Mouse (Mus musculus): ENCODE measurements around the gene Ly6g6c. TPM values are rescaled to one million over a fixed set of nuclear protein-coding genes. Genes with fewer than 3 reads are reported as not detected.

Gene Ly6g6c
- not detected for polyA plus RNA-seq (2017; shearing (Covaris generic))

DNA sequence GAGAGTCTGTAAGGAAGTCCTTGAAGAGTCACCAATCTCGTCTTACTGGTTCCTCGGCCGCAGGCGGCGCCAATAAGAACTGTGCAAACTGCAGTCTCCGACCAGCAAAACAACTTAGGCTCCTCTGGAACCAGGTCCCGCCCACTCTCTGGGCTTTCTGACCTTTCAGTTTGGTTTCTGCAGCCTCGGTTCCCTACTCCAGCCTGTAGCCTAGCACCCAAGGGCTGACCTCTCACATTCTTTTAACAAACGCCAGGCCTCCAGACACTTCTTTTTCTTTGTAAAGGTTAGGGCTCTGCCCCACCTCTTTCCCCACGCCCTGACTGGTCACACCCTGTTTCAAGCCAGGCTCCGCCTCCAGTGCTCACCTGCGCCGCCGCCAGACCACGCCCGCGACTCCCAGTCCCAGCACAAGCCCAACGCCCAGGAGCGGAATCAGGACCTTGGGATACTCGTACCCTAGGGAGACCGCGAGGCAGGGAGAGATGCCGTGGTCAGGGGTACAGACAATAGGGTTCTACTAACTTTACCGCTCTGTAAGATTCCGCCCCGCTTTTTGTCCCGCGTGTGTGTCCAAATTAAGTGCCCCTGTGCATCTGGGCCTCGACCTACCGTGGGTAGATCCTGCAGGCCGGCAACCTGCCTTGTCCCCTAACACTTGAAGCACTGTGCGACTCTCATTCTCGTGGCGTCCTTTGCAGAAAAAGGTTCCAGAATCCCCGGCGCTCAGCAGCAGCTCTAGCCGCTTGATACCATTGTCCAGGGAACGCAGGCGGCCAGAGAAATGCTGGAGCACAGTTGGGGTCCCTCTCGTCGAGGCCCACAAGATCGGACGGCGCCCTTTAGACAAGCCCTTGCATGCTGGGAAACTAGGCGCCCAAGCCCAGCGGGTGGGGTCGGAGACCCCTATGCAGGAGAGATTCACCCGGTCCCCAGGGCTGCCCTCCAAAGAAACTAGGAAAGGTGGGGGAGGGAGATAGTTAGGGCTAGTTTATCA lies at the start of gene Ly6g6c:
Ly6g6c (plus strand) TSS at position 438 of the 997 bp plus-strand sequence.

DNA sequence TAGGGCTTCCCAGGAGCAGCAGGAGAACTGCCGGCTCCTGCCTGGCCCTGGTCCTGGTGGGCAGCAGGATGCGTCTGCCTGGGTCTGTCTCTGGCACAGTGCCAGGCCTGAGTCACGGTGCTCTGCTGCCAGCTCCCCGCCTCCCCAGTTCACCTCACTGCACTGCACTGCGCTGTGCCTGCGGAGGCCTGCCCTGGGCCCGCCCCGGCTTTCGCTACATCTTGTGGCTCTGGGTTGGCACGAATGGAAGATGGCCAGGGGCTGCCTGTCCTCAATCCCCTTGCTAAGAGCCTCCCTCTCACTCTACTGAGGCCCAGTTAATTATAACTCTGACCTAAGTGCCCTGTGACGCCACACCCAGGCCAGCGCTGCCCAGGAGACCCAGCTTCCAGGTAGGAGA lies 48.8 kb upstream of the Ly6g6c start, which contains the start of gene Vwa7:
Vwa7 (plus strand) TSS at position 204 of the 400 bp plus-strand sequence.

DNA sequence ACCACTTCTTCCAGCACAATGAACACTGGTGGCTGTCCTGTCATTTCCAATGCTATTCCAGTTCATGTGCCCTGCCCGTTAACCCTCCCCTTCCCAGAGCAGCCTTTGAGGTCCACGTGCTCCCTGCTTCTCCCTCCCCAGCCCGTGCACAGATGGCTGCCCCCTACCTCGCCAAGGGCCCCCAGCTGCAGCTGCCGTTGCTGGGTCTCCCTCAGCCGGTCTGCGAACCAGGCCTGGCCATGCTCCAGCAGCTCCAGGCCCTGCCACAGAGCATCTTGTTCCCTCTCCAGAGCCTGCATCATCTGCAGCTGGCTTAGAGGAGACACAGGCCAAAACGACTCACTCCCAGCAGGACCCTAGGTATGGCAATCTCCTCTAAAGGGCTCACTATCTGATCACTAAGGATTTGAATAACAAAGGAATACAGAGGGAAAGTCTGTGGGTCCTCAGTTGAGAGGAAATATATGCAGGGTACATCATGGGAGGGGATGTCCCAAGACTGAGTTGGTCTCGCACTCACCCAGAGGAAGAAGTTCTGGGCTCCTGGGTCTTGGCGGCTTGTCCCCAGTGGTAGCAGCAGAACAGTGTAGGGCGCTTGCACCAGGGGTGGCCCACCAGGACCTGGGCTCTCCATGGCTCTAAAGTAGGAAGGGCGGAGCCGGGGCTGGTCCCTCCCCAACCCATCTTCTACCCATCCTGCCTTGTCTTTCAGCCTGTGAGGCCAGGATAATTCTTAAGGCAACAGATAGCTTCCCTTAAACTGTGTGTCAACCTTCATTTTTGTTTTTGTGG lies 37.7 kb upstream of the Ly6g6c start, which contains the start of gene Sapcd1:
Sapcd1 (minus strand) TSS at position 740 of the 792 bp plus-strand sequence.

DNA sequence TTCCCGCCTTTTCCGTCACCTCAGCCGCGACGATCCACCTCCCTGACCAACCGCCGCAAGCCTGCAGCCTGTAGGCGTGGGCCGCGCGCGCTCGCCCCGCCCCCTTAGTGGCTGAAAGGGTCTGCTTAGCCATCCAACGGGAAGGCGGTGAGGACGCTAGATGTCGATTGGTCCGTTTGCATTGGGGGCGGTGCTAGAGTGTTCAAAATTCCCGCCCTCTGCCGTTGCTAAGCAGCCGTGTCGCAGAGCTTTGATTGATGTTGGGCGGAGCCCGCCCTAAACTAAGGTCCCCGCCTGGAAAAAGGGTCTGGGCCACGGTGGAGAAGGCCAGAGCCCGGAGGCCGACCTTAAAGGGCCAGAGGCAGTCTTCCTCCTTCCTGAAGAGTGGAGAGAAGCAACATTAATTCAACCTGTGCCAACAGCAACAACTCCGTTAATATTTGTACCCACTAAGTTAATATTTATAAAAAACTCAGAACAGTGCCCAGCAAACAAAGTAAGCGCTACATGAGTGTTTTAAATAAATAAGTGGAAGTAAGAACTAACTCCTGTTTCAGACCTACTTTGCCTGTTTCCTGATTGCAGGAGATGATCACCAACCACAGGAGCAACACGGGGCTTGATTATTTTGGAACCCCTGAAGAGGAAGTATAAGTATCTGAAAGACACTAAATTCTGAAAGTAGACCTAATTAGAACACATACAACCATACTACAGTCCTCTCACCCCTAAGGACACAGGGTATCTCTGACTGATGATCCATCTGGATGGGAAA lies 18.3 kb upstream of the Ly6g6c start, which contains the start of gene Msh5:
Msh5 (minus strand) TSS at position 65 of the 775 bp plus-strand sequence.

DNA sequence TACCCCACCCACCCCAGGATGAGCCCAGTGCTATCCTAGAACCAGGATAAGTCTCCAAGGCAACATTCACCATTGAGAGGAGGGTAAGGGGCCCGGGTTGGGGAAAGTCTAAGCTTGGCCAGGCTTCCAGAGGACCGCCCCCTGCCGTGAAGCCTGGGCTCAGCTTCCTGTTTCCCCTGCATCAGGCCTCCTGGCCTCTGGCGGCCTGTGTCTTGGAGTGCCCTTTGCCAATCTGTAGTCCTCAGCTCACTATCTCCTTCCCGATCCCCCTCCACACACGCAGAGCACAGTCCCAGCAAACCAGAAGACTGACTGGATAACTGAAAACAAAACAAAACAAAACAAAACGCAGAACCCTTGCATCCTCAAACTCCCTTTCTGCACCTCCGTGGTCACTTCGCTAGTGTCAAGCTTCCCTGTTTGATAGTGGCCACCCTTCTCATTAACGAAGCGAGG lies 15.6 kb upstream of the Ly6g6c start, which contains the start of gene Clic1:
Clic1 (plus strand) TSS at position 406 of the 456 bp plus-strand sequence.

DNA sequence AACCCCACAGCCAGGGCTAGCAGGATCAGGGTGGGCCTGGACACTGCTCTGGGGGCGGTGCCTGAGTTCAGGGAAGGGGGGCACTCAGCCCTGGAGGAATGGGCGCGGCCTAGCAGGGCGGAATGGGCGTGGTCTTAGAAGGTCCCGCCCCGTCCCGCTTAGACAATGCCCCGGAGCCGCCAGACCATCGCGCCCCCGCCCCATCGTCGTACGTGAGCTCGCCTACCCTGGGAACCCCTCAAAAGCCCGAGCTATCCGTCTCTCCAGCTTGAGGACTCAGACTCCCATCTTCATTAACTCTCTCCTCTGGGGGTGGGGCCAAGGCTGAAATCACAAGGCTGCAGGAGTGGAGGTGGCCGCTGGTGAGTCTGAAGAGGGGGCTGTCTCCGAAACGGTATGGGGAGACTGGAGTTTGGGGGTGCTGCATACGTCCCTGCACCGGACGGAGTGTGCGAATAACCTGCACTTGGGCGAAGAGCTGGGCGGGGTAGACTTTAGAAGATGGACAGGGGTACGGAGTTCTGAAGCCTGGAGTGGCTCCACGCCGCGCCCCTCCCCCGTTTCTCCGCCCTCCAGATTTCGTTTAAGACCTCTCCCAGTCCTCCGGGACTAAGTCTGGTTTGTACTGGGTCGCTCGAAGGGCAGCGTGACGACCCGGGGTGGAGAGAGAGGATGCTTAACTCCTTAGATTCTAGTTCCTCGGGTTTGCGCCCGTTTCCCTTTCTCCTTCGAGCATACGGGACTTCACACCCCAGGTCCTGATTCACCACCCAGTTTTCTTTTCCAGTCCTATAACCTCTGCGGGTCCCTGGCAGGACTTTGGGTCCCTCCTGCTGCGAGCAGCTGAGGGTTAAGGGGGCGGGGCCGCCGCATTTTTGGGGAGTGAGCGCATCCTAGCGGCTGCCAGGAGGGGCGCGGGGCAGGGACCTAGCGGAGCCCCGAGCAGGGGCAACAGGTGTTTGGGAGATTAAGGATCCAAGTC lies 6.0 kb upstream of the Ly6g6c start, which contains the start of gene Ddah2:
Ddah2 (plus strand) TSS at position 125 of the 982 bp plus-strand sequence.

DNA sequence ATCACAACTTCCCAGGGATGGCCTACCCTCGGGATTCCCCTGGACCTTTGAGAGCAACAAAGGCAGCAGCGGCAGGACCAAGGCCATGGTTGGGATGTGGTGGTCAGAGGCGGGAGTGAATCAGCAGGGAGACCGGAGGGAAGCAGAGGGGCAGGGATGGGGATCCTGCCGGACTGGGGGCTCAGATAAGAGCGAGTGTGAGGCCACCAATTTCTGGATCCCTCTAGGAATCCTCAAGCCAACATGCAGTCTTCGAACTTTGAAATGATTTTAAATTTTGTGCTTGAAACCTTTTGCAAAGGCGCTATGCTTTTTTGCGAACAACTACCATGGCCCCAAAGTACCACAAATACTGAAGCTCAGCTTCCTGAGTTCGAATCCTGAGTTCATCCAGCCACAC lies 896 bp downstream of the Ly6g6c start, which contains the start of gene Mpig6b:
Mpig6b (minus strand) TSS at position 101 of the 400 bp plus-strand sequence.

DNA sequence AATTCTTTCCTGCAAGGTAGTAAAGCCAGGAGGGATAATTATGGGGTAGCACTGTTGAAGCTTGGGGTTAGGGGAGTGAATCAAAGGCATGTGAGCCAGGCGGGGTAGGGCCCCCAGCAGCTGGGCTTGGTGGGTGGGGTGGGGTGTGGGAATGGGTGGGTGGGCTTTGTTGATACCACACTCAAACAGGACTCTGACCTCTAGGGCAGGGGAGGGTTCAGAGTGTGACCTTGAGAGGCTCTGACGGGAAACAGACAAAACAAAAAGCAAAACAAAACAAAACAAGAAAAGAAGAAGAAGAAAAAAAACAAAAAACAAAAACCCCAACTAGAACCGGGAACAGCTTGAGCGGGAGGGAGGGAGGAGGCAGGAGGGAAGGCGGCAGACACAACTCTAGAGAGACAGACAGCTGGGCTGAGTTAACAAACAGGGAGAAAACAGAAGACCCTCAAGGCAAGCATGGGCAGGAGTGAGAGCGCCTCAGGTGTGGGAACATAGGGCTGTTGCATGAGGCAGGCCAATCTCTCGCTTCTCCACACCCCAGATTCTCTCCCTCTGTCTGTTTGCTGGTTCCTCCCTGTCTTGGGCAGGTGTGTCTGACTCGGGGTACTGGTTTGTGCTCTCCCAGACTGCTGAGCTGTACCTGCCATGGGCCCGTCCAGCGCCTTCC lies 11.5 kb downstream of the Ly6g6c start, which contains the start of gene Ly6g6e:
Ly6g6e (plus strand) TSS at position 396 of the 670 bp plus-strand sequence.

DNA sequence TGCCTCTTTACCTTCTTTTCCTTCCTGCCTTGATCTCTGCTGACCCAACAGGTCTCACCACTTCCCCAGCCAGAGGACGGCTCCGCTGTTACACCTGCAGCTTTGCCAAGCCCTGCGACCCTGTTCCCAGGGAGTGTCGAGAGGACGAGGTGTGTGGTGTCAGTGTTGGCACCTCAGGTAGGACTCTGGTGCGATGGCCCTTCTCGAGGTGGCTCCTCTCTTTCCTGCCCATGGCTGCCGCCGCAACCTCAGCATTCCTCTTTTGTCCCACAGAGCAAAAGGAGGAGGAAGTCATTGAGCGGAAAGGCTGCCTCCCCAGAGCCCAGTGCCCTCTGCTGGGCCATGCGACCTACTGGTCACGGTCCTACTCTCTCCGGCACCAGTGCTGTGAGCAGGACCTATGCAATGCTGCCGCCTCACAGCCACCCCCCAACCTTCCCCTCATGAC lies 12.6 kb downstream of the Ly6g6c start, which contains the start of gene Ly6g6d:
Ly6g6d (minus strand) TSS at position 280 of the 448 bp plus-strand sequence.

DNA sequence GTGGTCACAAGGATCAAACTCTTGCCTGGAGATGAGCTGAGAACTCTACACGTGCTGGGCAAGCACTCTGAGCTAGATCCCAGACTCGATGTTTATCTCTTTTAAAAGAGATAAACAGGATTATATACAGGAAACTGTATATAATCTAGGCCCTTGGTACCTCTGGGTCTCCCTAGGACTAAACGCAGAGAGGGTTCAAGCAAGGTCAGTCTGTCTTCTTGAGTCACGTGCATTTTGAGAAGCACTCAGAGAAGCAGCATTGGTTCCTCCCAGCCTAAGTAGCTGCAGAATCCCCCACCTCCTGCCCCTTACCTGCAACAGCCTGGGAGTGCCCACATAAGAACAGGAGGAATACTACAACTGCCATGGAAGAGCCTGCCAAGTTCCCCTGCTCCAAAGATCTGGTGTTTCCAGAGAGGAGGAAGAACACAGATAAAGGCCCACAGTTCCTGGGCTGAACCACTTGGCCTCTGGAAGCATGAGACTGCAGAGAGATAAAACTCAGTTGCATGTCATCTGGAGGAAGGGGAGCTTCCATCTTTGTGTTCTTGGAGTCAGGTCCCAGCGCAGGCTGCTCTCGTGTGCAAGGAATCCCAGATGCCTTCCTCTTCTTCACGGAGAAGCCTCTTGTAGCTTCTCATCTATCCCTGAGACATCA lies 20.1 kb downstream of the Ly6g6c start, which contains the start of gene Ly6g6f:
Ly6g6f (minus strand) TSS at position 403 of the 658 bp plus-strand sequence.

DNA sequence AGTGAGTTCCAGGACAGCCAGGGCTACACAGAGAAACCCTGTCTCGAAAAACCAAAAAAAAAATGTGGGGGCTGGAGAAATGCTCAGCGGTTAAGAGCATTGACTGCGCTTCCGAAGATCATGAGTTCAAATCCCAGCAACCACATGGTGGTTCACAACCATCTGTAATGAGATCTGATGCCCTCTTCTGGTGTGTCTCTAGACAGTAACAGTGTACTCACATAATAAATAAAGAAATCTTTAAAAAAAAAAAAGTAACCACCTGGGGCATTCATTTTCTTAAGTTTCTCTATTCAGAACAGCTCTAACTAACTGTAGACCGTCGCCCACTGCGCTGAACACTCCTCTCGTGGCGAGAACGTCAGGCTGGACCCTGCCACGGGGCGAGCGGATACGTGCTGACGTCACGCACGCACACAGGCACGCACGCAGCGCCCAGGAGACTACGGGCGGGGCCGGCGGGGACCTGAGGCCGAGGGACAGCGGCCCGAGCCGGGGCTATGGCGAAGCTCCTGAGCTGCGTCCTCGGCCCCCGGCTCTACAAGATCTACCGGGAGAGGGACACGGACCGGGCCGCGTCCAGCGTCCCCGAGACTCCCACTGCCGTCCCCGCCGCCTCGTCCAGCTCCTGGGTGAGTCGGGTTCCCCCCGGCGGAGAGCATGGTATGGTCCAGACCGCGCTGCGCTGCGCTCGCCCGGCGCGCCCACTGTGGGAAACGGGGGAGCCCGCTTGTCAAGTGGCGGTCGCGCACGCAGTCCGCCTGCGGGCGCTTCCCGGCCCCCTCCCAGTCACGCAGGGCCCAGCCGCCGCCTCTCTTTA lies 23.8 kb downstream of the Ly6g6c start, which contains the start of gene Abhd16a:
Abhd16a (plus strand) TSS at position 439 of the 820 bp plus-strand sequence.

DNA sequence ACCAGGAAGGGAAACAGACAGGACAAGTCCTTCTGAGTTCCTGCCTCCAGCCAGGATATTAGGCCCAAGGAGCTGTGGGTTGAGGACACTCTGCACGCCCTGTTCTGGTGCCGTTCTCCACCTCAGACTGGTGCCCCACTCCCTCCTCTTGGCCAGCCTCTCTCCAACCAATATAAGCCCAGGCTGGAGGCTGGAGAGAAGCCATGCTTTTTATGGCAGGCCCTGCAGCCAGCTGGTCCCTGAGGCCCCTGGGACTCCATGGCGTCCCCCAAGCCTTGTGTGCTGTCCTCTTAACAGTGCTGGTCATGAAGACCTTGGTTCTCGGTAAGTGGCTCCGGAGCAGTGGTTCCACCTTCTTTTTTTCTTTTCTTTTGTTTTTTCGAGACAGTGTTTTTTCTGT lies 42.9 kb downstream of the Ly6g6c start, which contains the start of gene Ly6g5c:
Ly6g5c (plus strand) TSS at position 183 of the 400 bp plus-strand sequence.

DNA sequence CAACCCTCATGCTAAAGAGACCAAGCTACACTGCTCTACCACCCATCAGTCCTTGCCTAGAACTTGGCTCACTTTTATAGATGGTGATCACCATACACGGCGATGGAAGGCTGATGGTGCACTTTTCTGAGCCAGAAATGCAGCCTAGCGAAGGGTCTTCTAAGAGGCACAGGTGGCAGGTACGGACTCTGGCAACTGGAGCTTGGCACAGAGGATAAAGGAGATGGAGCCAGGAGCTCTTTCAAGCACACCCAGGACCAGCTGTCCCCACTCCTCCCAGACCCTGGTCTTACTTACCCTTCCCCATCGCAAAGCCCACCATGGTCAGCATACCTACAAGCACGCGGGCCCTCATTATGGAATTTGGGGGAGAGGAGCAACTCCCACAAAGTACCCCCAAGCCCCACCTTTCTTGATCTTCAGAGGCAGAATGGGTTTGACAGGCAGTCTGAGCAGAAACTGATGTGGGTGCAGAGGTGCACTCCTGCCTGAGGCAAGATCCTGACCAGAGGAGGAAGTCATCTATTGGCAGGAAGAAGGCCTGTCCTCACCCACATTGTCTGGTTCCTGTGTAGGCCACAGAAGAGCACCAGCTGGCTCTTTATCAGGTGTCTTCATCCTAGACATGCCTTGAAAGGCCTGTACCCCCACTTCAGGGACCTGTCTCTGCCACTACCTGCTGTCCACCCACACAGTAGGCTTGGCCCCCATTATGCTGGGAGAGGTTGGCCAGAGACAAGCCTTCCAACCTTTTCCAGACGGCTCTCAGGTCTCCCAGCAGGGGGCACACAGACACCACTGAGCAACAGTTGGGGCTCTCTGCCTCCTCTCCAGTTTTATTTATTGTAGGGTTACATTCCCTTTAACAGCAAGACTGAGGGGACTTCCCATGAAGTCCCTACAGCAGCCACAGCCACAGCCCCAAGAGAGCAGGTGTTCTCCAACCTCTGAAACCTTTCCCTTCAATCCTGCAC lies 50.1 kb downstream of the Ly6g6c start, which contains the start of gene Ly6g5b:
Ly6g5b (minus strand) TSS at position 383 of the 974 bp plus-strand sequence.

